Mouse (Mus musculus) CH12.LX (cell line): ENCODE measurements around the gene Gamt.

ENCODE experiments used
- CTCF ChIP-seq, 2 experiments: IDR thresholded peaks in 1 of 2; conservative IDR thresholded peaks in 1 of 2; 2 replicates each; pipeline ENCODE4 v1.5.1; 2011 to 2012; ENCODE audit warnings: low read depth in 2 of 2, low read length in 2 of 2, improper control_type of control experiment in 1 of 2, inconsistent platforms in 1 of 2, mild to moderate bottlenecking in 1 of 2, moderate library complexity in 1 of 2
- E2F4 ChIP-seq: IDR thresholded peaks from 2 replicates; pipeline ENCODE4 v1.6.1; 2011; ENCODE audit warnings: low read depth, low read length, improper control_type of control experiment; ENCODE audit not compliant: insufficient replicate concordance
- EP300 ChIP-seq: IDR thresholded peaks from 2 replicates; pipeline ENCODE4 v1.6.1; 2011; ENCODE audit warnings: low read length, improper control_type of control experiment
- GABPA ChIP-seq: IDR thresholded peaks from 2 replicates; pipeline ENCODE4 v1.6.1; 2012; ENCODE audit warnings: low read depth, low read length, improper control_type of control experiment, inconsistent platforms; ENCODE audit not compliant: insufficient replicate concordance
- JUN ChIP-seq: IDR thresholded peaks from 2 replicates; pipeline ENCODE4 v1.6.1; 2011; ENCODE audit warnings: low read depth, mild to moderate bottlenecking, low read length, improper control_type of control experiment, moderate library complexity; ENCODE audit not compliant: insufficient read depth
- MAX ChIP-seq: IDR thresholded peaks from 2 replicates; pipeline ENCODE4 v1.6.1; 2011; ENCODE audit warnings: low read length, improper control_type of control experiment
- MEF2A ChIP-seq: IDR thresholded peaks from 2 replicates; pipeline ENCODE4 v1.6.1; 2014; ENCODE audit warnings: low read depth, mild to moderate bottlenecking, inconsistent platforms, low read length, improper control_type of control experiment, borderline replicate concordance
- POLR2A ChIP-seq: IDR thresholded peaks from 2 replicates; pipeline ENCODE4 v1.6.1; 2011; ENCODE audit warnings: low read depth, mild to moderate bottlenecking, improper control_type of control experiment, low read length
- ZC3H11A ChIP-seq: IDR thresholded peaks from 2 replicates; pipeline ENCODE4 v1.6.1; 2012; ENCODE audit warnings: low read depth, mild to moderate bottlenecking, inconsistent platforms, low read length, improper control_type of control experiment

DNA sequence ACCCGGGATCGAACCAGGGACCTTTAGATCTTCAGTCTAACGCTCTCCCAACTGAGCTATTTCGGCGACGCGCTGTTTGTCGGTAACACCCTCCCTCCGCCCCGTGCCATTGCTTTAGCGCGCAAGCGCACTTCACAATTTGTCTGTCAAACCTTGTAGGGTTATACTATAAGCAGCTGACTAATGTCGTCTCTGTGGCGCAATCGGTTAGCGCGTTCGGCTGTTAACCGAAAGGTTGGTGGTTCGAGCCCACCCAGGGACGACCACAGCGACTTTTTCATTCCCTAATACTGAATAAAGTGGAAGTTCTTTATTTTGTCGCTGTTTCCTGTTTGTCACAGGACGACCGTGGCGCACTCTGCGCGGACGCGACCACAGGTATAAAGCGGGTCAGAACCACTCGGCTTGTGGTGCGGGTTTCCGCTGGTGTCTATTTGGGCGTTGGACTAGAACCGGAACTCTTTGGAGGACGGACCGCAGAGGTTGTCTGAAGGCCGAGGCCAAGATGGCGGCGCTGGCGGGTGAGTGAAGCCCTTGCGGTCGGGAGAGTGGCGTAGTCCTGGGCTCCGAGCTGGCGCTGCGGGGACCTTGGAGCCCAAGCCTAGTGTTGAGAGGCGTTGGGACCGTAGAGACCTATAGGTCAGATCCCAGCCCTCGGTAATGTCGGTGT lies 11.7 kb downstream of the Gamt start, which contains the start of gene Ndufs7:
- TF ChIP-seq E2F4 = peak; percentile 83; the same call in 1 of the 2 replicates
- TF ChIP-seq GABPA = peak; percentile 42; the same call in 1 of the 2 replicates
- no peak for TF ChIP-seq CTCF (conservative IDR thresholded peaks at IDR 0.05 in 1 of 2, IDR thresholded peaks at IDR 0.05 in 1 of 2; ENCODE audit: low read depth in 2 of 2, low read length in 2 of 2)
- TF ChIP-seq MAX = peak; percentile 87
- peak; percentile 87 for TF ChIP-seq MEF2A
- no peak for TF ChIP-seq ZC3H11A
- TF ChIP-seq EP300 = no peak
- TF ChIP-seq JUN = no peak
- TF ChIP-seq POLR2A = peak; percentile 92
